Mouse (Mus musculus) adrenal gland, postnatal 25 days (tissue): ENCODE data around the gene Slc25a3. TPM values are rescaled to one million over a fixed set of nuclear protein-coding genes. Genes with fewer than 3 reads are reported as not detected.

Experiments used
- DNase-seq: peaks from one replicate; pipeline ENCODE4 v3.0.0; 2021; ENCODE audit warnings: mixed read lengths
- total RNA-seq: library from RNA; stranded (reverse); gene quantifications from 2 replicates; pipeline ENCODE4 v1.2.3, GENCODE M21; 2021

Gene Slc25a3
- total RNA-seq, 1 experiment from 2014 or later: 873 TPM

DNA sequence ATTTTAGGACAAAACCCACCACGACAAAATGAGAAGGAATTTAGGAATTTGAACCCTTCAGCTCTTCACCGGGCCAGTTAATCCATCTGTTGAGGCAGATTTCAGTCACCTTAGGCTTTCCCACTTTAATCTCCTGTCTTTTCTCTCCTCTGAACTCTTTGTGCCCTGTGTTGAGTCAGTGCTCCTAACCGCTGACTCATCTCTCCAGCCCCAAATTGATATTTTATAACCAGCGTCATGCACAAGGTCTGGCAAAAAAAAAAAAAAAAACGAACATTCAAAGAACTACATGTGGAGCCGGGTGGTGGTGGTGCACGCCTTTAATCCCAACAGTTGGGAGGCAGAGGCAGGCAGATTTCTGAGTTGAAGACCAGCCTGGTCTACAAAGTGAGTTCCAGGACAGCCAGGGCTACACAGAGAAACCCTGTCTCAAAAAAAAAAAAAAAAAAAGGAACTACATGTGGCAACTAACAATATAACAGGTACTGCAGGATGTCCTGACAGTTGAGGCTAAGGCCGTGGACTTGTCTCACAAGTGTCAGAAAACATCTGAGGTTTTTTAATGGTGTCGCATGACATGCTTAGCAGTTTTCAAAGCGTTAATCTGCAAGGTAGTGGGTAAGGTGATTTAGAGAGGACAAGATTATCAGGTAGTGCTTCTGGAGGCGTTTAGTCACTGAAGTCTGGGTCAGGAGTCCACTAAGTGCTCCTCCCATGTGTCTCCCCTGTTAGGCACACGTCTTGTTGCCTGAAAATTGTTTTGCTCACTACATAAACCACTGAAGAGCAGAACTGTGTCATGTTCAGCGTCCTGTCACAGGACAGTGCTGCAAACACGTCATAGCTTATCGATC lies 29.4 kb downstream of the Slc25a3 start:
- DNase-seq: no peak

- DNase-seq: no peak
Measured at GRCm38 (mm10) chr10:91092812-91093211, 31.0 kb downstream of the Slc25a3 start.

- no peak for DNase-seq
Measured at GRCm38 (mm10) chr10:91083393-91083927, 40.4 kb downstream of the Slc25a3 start.

GRCm38 (mm10) chr10:91082550-91083392 lies 41.1 kb downstream of the Slc25a3 start, which contains the start of the genes Apaf1 and Ikbip:
Gene Apaf1 (minus strand): TSS chr10:91082770.
Gene Ikbip (plus strand): TSS chr10:91082940.
- DNase-seq: peak; percentile 100

GRCm38 (mm10) chr10:91081959-91082507 lies 41.8 kb downstream of the Slc25a3 start:
- no peak for DNase-seq

GRCm38 (mm10) chr10:91080540-91080939 lies 43.3 kb downstream of the Slc25a3 start:
- DNase-seq: no peak

- DNase-seq: no peak
Measured at GRCm38 (mm10) chr10:91076667-91077066, 47.2 kb downstream of the Slc25a3 start.

DNA sequence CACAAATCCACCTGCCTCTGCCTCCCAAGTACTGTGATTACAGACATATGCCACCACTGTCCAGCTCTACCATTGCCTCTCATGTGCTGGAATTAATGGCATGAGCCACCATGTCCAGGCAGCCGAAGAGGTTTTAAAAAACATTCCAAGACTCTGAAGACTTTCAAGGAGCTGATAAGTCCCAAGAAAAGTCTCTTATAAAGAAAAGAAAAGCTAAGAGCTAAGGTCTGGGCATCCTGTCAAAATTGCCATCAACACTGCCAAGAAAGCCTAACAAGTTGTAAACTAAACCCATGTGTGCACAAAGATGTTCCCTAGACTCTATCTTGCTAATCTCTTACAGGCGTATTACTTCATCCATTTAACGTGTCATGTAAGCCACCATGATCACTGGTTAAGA lies 50.5 kb downstream of the Slc25a3 start:
- no peak for DNase-seq

DNA sequence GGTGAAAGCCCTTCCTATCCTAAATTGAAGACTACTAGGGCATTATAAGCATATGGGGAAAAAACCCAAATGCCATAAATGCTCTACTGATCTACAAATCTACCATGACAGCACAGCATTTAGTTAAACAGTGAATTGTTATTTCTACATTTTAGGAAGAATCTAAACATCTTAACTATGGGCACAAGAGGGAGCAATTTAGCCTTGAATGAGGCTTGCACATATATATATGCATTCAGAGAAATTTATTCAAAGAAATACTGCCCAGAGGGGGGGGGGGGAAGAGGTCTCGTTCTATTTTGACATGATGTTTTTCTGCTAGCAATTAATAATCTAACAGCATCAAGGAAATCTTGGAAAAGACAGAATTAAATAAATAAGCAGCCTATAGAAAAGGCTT lies 52.1 kb downstream of the Slc25a3 start:
- DNase-seq: no peak

Other genes starting within 250 kb of the Slc25a3 start
- 6.2 and 8.3 TPM in 2 replicates for gene Apaf1, start 41.3 kb downstream of the Slc25a3 start, total RNA-seq
- gene Ikbip, start 41.1 kb downstream of the Slc25a3 start, total RNA-seq: 32.8 and 34.0 TPM in 2 replicates
- 119 and 123 TPM in 2 replicates for gene Tmpo, start 57.3 kb upstream of the Slc25a3 start, total RNA-seq